Mouse (Mus musculus) heart, postnatal 0 days (tissue): ENCODE results near the gene Msh3. TPM values are rescaled to one million over a fixed set of nuclear protein-coding genes. Genes with fewer than 3 reads are reported as not detected.

Source experiments
- ATAC-seq: fragments of 200-750 bp; cut with Nextera tagmentation; 2 replicates; pipeline ENCODE4 v1.8.0; 2017; ENCODE audit warnings: low read depth, moderate number of reproducible peaks, moderate library complexity; ENCODE audit not compliant: insufficient read depth
- DNase-seq: peaks from one replicate; pipeline ENCODE4 v3.0.0-alpha.2; 2016; ENCODE audit warnings: low spot score
- H3K27ac ChIP-seq: fragments of 300-500 bp; sonication (generic); 2 replicates; pipeline ENCODE4 v1.5.1; 2014; ENCODE audit warnings: low read depth, mild to moderate bottlenecking
- H3K27me3 ChIP-seq: fragments of 300-500 bp; sonication (generic); 2 replicates; pipeline ENCODE4 v1.6.1; 2014; ENCODE audit warnings: low read length, mixed read lengths; ENCODE audit not compliant: control insufficient read depth, insufficient read depth
- H3K36me3 ChIP-seq: fragments of 300-500 bp; sonication (generic); replicated peaks from 2 replicates; pipeline ENCODE4 v1.6.1; 2014; ENCODE audit warnings: low read length, mixed read lengths; ENCODE audit not compliant: control insufficient read depth, insufficient read depth
- H3K4me1 ChIP-seq: fragments of 300-500 bp; sonication (generic); 2 replicates; pipeline ENCODE4 v1.6.1; 2014; ENCODE audit warnings: antibody characterized with exemption; ENCODE audit not compliant: control insufficient read depth, insufficient read depth
- H3K4me2 ChIP-seq: fragments of 300-500 bp; sonication (generic); 2 replicates; pipeline ENCODE4 v1.6.1; 2014; ENCODE audit warnings: low read depth, mild to moderate bottlenecking, low read length, moderate library complexity
- H3K4me3 ChIP-seq: fragments of 300-500 bp; sonication (generic); 2 replicates; pipeline ENCODE4 v1.5.1; 2014; ENCODE audit warnings: low read depth, low read length
- H3K9ac ChIP-seq: fragments of 300-500 bp; sonication (generic); replicated peaks from 2 replicates; pipeline ENCODE4 v1.6.1; 2014; ENCODE audit warnings: low read depth, low read length, mixed read lengths
- H3K9me3 ChIP-seq: fragments of 300-500 bp; sonication (generic); replicated peaks from 2 replicates; pipeline ENCODE4 v1.6.1; 2016; ENCODE audit warnings: low read length; ENCODE audit not compliant: control insufficient read depth
- CTCF ChIP-seq: IDR thresholded peaks from 2 replicates; pipeline ENCODE4 v1.5.1; 2016; ENCODE audit warnings: antibody characterized with exemption, control low read depth, low read depth
- EP300 ChIP-seq: IDR thresholded peaks from 2 replicates; pipeline ENCODE4 v1.6.1; 2016; ENCODE audit warnings: antibody characterized with exemption, low read depth
- WGBS: fragments of 180-500 bp; shearing (Covaris S2); extraction: QIAGEN DNeasy Blood & Tissue Kit; methylation state at CpG from one replicate; pipeline ENCODE4 v1.1.7; 2014; 5-methylcytosine and 5-hydroxymethylcytosine counted together
- polyA plus RNA-seq: library from polyadenylated mRNA; unstranded; fragments of >200 nt; fragmentation: Nextera tagmentation; extraction: Ambion mirVana; gene quantifications from 2 replicates; pipeline ENCODE4 v1.2.1, GENCODE M21; 2015
- total RNA-seq: library from RNA; depleted of rRNA; stranded (reverse); fragments of >200 nt; gene quantifications from 2 replicates; pipeline ENCODE4 v1.2.3, GENCODE M21; 2014; ENCODE audit warnings: low replicate concordance

The Msh3 gene
- total and polyA plus RNA-seq, 2 experiments from 2014 or later: 8.5 to 37.1 TPM

DNA sequence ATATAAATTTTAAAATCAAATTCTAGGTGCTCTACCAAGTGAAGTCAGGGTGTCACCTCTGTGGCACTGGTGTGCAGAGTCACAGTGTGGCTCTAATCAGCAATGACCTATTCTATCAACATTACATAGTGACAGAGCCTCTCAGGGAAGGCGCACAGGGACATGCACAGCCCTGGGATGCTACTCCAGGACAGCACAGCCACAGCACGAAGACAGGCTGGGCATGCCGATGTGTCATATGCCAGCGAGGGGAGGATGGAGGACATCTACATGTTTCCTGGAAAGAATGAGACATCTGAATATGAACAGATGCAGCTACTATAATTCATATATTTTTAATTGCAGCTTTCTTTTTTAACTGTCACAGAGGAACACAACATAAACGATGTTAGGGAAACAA, 101.0 kb downstream of the Msh3 start:
- H3K4me2 ChIP-seq: no peak overlapping the region
- WGBS: 76% methylated on average over 5 of the region's 5 CpGs
- no peaks in the 10 kb centered on the region for H3K27me3 ChIP-seq
- H3K4me1 ChIP-seq: no peaks in the 10 kb centered on the region
- DNase-seq (no peak), ATAC-seq (no peak)
- no peak overlapping the region for H3K4me3 ChIP-seq
- no peak overlapping the region for H3K9ac ChIP-seq
- no peaks in the 10 kb centered on the region for H3K9me3 ChIP-seq
- no peak overlapping the region for H3K27ac ChIP-seq
- 0 out of 2 replicates have a peak, but pooled peaks cover 7% of the 10 kb centered on the region for H3K36me3 ChIP-seq
- TF ChIP-seq EP300 (no peak), CTCF (no peak)

DNA sequence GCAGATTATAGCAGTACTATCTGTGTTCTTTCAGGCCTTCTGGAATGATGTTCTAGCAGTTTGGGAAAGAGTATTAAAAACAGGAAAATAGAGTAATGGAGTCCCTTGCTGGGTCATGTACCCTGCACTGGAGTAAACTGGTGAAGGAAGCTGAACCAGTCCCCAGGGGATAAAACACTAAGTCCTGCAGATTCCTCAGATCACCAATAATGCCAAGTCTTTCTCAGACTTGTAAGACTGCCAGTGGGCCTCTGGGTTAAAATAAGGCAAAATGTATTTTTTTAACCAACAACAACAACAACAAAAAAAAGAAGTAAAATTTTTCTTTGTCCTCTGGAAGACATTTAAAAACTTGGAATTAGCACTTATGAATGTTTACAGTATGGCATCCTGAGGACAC, 102.5 kb downstream of the Msh3 start:
- Histone ChIP-seq H3K9me3 (no peaks in the 10 kb centered on the region), H3K4me1 (no peaks in the 10 kb centered on the region), H3K27ac (no peak overlapping the region), H3K9ac (no peak overlapping the region), H3K4me3 (no peak overlapping the region), H3K4me2 (no peak overlapping the region), H3K36me3 (0 out of 2 replicates have a peak, but pooled peaks cover 7% of the 10 kb centered on the region), H3K27me3 (no peaks in the 10 kb centered on the region)
- ATAC-seq: no peak
- no peak for TF ChIP-seq EP300
- TF ChIP-seq CTCF: no peak
- no peak for DNase-seq

DNA sequence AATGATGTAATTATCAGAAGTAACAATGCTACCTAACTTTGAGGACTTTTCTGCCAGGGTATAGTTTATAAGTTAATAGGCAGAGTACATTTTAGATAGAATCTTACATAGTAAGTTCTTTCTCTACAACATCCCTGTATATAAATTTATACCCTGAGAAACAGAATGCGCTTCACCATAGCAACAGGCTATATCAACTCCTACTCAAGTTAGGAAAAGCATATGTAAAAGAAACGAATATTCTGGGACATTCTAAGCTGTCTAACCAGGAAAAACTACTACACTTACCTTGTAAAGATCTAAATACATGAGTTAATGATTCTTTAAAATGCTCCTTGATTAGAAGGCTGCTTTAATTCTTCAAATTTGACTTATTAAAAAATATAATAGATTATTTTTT, 107.2 kb downstream of the Msh3 start:
- 88% methylated on average over 2 of the region's 2 CpGs for WGBS
- no peak for ATAC-seq
- no peak for DNase-seq
- H3K36me3 ChIP-seq: 0 out of 2 replicates have a peak, but pooled peaks cover 17% of the 10 kb centered on the region
- no peak overlapping the region for H3K27ac ChIP-seq
- no peak overlapping the region for H3K9ac ChIP-seq
- TF ChIP-seq CTCF (no peak), EP300 (no peak)
- no peaks in the 10 kb centered on the region for H3K4me1 ChIP-seq
- no peak overlapping the region for H3K4me3 ChIP-seq
- H3K4me2 ChIP-seq: no peak overlapping the region
- H3K9me3 ChIP-seq: no peaks in the 10 kb centered on the region
- H3K27me3 ChIP-seq: no peaks in the 10 kb centered on the region

DNA sequence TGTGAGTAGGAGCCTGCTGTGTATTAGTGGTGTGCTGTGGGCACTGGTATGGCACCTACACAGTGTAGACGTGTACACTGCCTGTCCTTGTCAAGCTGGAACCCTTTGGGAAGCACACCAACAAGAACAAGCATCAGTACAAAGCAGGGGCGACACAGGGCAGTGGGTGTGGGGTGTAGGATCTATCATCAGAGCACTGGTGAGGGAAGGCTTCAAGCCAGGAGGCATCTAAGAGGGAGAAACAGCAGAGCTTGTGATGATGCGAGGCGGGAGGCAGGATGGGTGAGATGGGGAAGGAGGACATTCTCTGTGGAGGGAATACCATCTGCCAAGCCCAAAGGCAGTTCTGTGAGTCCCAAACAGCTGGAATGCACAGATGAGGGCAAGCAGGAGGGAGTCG, 107.8 kb downstream of the Msh3 start:
- no peak overlapping the region for H3K4me3 ChIP-seq
- DNase-seq (no peak), ATAC-seq (no peak)
- WGBS: 89% methylated on average over 5 of the region's 5 CpGs
- H3K27me3 ChIP-seq: no peaks in the 10 kb centered on the region
- no peaks in the 10 kb centered on the region for H3K4me1 ChIP-seq
- no peak overlapping the region for H3K27ac ChIP-seq
- no peak for TF ChIP-seq CTCF
- no peak for TF ChIP-seq EP300
- H3K36me3 ChIP-seq: 0 out of 2 replicates have a peak, but pooled peaks cover 17% of the 10 kb centered on the region
- H3K9me3 ChIP-seq: no peaks in the 10 kb centered on the region
- H3K9ac ChIP-seq: no peak overlapping the region
- H3K4me2 ChIP-seq: no peak overlapping the region

DNA sequence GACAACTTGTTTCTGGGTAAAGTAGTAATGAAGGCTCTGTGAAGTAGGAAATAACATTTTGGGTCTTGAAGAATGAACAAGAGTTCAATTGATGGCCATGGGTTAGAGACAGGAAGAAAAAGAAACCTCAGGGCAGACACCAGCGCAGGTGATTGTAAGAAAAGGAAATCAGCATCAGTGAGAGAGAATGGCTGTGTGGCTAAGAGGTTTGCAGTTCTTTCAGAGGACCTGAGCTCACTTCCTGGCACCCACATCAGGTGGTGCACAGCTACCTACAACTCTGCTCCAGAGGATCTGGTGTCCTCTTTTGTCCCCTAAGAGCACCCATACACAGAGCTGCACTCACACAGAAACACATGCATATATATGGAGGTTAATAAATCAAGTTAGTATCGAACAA, 110.1 kb downstream of the Msh3 start:
- Histone ChIP-seq H3K4me3 (no peak overlapping the region), H3K4me1 (no peaks in the 10 kb centered on the region), H3K27me3 (no peaks in the 10 kb centered on the region), H3K9ac (no peak overlapping the region), H3K4me2 (no peak overlapping the region), H3K27ac (no peak overlapping the region), H3K36me3 (0 out of 2 replicates have a peak, but pooled peaks cover 15% of the 10 kb centered on the region), H3K9me3 (no peaks in the 10 kb centered on the region)
- ATAC-seq (no peak), DNase-seq (no peak)
- 92% methylated on average over 2 of the region's 2 CpGs for WGBS
- TF ChIP-seq CTCF (no peak), EP300 (no peak)

DNA sequence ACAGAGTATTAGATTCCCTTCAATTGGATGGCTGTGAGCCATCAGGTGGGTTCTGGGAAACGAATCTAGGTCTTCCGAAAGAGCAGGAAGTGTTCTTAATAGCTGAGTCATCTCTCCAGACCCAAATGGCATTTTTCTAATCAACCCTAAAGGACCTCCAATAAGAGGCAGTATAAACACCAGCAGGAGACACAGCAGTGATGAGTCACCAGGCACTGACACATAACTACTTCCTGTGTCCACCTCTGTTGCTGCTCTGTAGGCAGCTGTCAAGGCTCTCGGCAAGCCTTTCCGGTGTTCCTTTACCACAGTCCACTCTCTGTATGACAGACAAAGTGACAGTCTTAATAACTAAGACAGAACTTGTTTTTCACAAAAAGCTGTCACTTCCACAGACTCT, 113.4 kb downstream of the Msh3 start:
- Histone ChIP-seq H3K4me3 (no peak overlapping the region), H3K27me3 (no peaks in the 10 kb centered on the region), H3K4me1 (no peaks in the 10 kb centered on the region), H3K36me3 (0 out of 2 replicates have a peak, but pooled peaks cover 16% of the 10 kb centered on the region), H3K27ac (no peak overlapping the region), H3K9me3 (no peaks in the 10 kb centered on the region), H3K9ac (no peak overlapping the region), H3K4me2 (no peak overlapping the region)
- DNase-seq (peak; percentile 14), ATAC-seq (peak; percentile 68)
- 55% methylated on average over 4 of the region's 4 CpGs for WGBS
- TF ChIP-seq CTCF: no peak
- no peak for TF ChIP-seq EP300
